Mouse (Mus musculus): ENCODE measurements around the gene Shisa6. TPM values are rescaled to one million over a fixed set of nuclear protein-coding genes. Genes with fewer than 3 reads are reported as not detected.

Gene Shisa6
- polyA plus RNA-seq, 1 experiment = not detected

GRCm38 (mm10) chr11:66371796-66372195 lies 154.0 kb downstream of the Shisa6 start:
- Histone ChIP-seq H3K4me1 (no peaks in the 10 kb centered on the region), H3K9me3 (peaks cover 16% of the 10 kb centered on the region), H3K36me3 (replicated peaks; ENCODE audit: low read length) (no peaks in the 10 kb centered on the region), H3K27me3 (replicated peaks) (no peaks in the 10 kb centered on the region), H3K4me3 (replicated peaks) (no peak overlapping the region)
- TF ChIP-seq GATA1 (IDR thresholded peaks at IDR 0.05; ENCODE audit: borderline replicate concordance, low read length) (no peak), FLI1 (IDR thresholded peaks at IDR 0.05; ENCODE audit: low read length) (no peak)

GRCm38 (mm10) chr11:66369764-66370163 lies 156.0 kb downstream of the Shisa6 start:
- H3K27me3 ChIP-seq (replicated peaks) = no peaks in the 10 kb centered on the region
- no peaks in the 10 kb centered on the region for H3K4me1 ChIP-seq
- no peaks in the 10 kb centered on the region for H3K36me3 ChIP-seq (replicated peaks; ENCODE audit: low read length)
- TF ChIP-seq GATA1 (IDR thresholded peaks at IDR 0.05; ENCODE audit: borderline replicate concordance, low read length) = no peak
- TF ChIP-seq FLI1 (IDR thresholded peaks at IDR 0.05; ENCODE audit: low read length) = no peak
- H3K9me3 ChIP-seq = peaks cover 16% of the 10 kb centered on the region
- H3K4me3 ChIP-seq (replicated peaks) = no peak overlapping the region

GRCm38 (mm10) chr11:66366809-66367685 lies 158.7 kb downstream of the Shisa6 start:
- Histone ChIP-seq H3K9me3 (peaks cover 13% of the 10 kb centered on the region), H3K36me3 (replicated peaks; ENCODE audit: low read length) (no peaks in the 10 kb centered on the region), H3K4me3 (replicated peaks) (no peak overlapping the region), H3K27me3 (replicated peaks) (no peaks in the 10 kb centered on the region), H3K4me1 (no peaks in the 10 kb centered on the region)
- TF ChIP-seq GATA1 (IDR thresholded peaks at IDR 0.05; ENCODE audit: borderline replicate concordance, low read length) (no peak), FLI1 (IDR thresholded peaks at IDR 0.05; ENCODE audit: low read length) (no peak)

GRCm38 (mm10) chr11:66359811-66360210 lies 166.0 kb downstream of the Shisa6 start:
- no peaks in the 10 kb centered on the region for H3K4me1 ChIP-seq
- 0 out of 2 replicates have a peak, but pooled peaks cover 4% of the 10 kb centered on the region for H3K9me3 ChIP-seq
- no peaks in the 10 kb centered on the region for H3K27me3 ChIP-seq (replicated peaks)
- TF ChIP-seq FLI1 (IDR thresholded peaks at IDR 0.05; ENCODE audit: low read length) = no peak
- TF ChIP-seq GATA1 (IDR thresholded peaks at IDR 0.05; ENCODE audit: borderline replicate concordance, low read length) = no peak
- H3K4me3 ChIP-seq (replicated peaks) = no peak overlapping the region
- no peaks in the 10 kb centered on the region for H3K36me3 ChIP-seq (replicated peaks; ENCODE audit: low read length)

- Histone ChIP-seq H3K4me3 (replicated peaks) (no peak overlapping the region), H3K36me3 (replicated peaks; ENCODE audit: low read length) (no peaks in the 10 kb centered on the region), H3K27me3 (replicated peaks) (no peaks in the 10 kb centered on the region), H3K9me3 (no peaks in the 10 kb centered on the region), H3K4me1 (no peaks in the 10 kb centered on the region)
- no peak for TF ChIP-seq GATA1 (IDR thresholded peaks at IDR 0.05; ENCODE audit: borderline replicate concordance, low read length)
- no peak for TF ChIP-seq FLI1 (IDR thresholded peaks at IDR 0.05; ENCODE audit: low read length)
Observed at GRCm38 (mm10) chr11:66344822-66345221, 180.9 kb downstream of the Shisa6 start.

GRCm38 (mm10) chr11:66336313-66336712 lies 189.5 kb downstream of the Shisa6 start:
- TF ChIP-seq FLI1 (IDR thresholded peaks at IDR 0.05; ENCODE audit: low read length) = no peak
- TF ChIP-seq GATA1 (IDR thresholded peaks at IDR 0.05; ENCODE audit: borderline replicate concordance, low read length) = no peak
- Histone ChIP-seq H3K9me3 (no peaks in the 10 kb centered on the region), H3K4me3 (replicated peaks) (no peak overlapping the region), H3K27me3 (replicated peaks) (no peaks in the 10 kb centered on the region), H3K4me1 (no peaks in the 10 kb centered on the region), H3K36me3 (replicated peaks; ENCODE audit: low read length) (no peaks in the 10 kb centered on the region)

- TF ChIP-seq FLI1 (IDR thresholded peaks at IDR 0.05; ENCODE audit: low read length) = no peak
- H3K4me1 ChIP-seq = no peaks in the 10 kb centered on the region
- H3K9me3 ChIP-seq = no peaks in the 10 kb centered on the region
- H3K4me3 ChIP-seq (replicated peaks) = no peak overlapping the region
- no peaks in the 10 kb centered on the region for H3K36me3 ChIP-seq (replicated peaks; ENCODE audit: low read length)
- H3K27me3 ChIP-seq (replicated peaks) = no peaks in the 10 kb centered on the region
Observed at GRCm38 (mm10) chr11:66312764-66313163, 213.0 kb downstream of the Shisa6 start.

GRCm38 (mm10) chr11:66304396-66304795 lies 221.4 kb downstream of the Shisa6 start:
- H3K9me3 ChIP-seq = peaks cover 15% of the 10 kb centered on the region; the same call in 1 of the 2 replicates
- H3K36me3 ChIP-seq (replicated peaks; ENCODE audit: low read length) = no peaks in the 10 kb centered on the region
- H3K27me3 ChIP-seq (replicated peaks) = no peaks in the 10 kb centered on the region
- H3K4me1 ChIP-seq = no peaks in the 10 kb centered on the region
- TF ChIP-seq FLI1 (IDR thresholded peaks at IDR 0.05; ENCODE audit: low read length) = no peak
- no peak for TF ChIP-seq GATA1 (IDR thresholded peaks at IDR 0.05; ENCODE audit: borderline replicate concordance, low read length)
- H3K4me3 ChIP-seq (replicated peaks) = no peak overlapping the region

GRCm38 (mm10) chr11:66274707-66275081 lies 251.1 kb downstream of the Shisa6 start:
- H3K4me3 ChIP-seq (replicated peaks) = no peak overlapping the region
- 0 out of 2 replicates have a peak, but pooled peaks cover 5% of the 10 kb centered on the region for H3K9me3 ChIP-seq
- H3K36me3 ChIP-seq (replicated peaks; ENCODE audit: low read length) = no peaks in the 10 kb centered on the region
- TF ChIP-seq FLI1 (IDR thresholded peaks at IDR 0.05; ENCODE audit: low read length) (no peak), GATA1 (IDR thresholded peaks at IDR 0.05; ENCODE audit: borderline replicate concordance, low read length) (no peak)
- H3K27me3 ChIP-seq (replicated peaks) = no peaks in the 10 kb centered on the region
- no peaks in the 10 kb centered on the region for H3K4me1 ChIP-seq

GRCm38 (mm10) chr11:66273904-66274706 lies 251.7 kb downstream of the Shisa6 start:
- no peaks in the 10 kb centered on the region for H3K27me3 ChIP-seq (replicated peaks)
- 0 out of 2 replicates have a peak, but pooled peaks cover 5% of the 10 kb centered on the region for H3K9me3 ChIP-seq
- no peaks in the 10 kb centered on the region for H3K4me1 ChIP-seq
- TF ChIP-seq GATA1 (IDR thresholded peaks at IDR 0.05; ENCODE audit: borderline replicate concordance, low read length) (no peak), FLI1 (IDR thresholded peaks at IDR 0.05; ENCODE audit: low read length) (no peak)
- H3K36me3 ChIP-seq (replicated peaks; ENCODE audit: low read length) = no peaks in the 10 kb centered on the region
- no peak overlapping the region for H3K4me3 ChIP-seq (replicated peaks)

Measured in megakaryocyte, embryonic 14.5 days (primary cell).